Mouse (Mus musculus) C2C12 (cell line): Measurements from ENCODE around the gene Tbcel. TPM values are rescaled to one million over a fixed set of nuclear protein-coding genes. Genes with fewer than 3 reads are reported as not detected.

ENCODE experiments used
- H3K27me3 ChIP-seq: one replicate; pipeline ENCODE4 v1.6.1; 2011; ENCODE audit not compliant: control insufficient read depth, insufficient read depth, insufficient read length
- H3K36me3 ChIP-seq: one replicate; pipeline ENCODE4 v1.6.1; 2011; ENCODE audit not compliant: control insufficient read depth, insufficient read depth
- H3K4me3 ChIP-seq: one replicate; pipeline ENCODE4 v1.5.1; 2011; ENCODE audit warnings: mild to moderate bottlenecking, control low read depth; ENCODE audit not compliant: poor library complexity, insufficient read depth, severe bottlenecking
- H3K79me2 ChIP-seq: one replicate; pipeline ENCODE4 v1.6.1; 2011; ENCODE audit not compliant: control insufficient read depth, insufficient read depth
- H3K79me3 ChIP-seq: one replicate; pipeline ENCODE4 v1.6.1; 2011; ENCODE audit warnings: low read depth, control low read depth
- H3ac ChIP-seq: one replicate; pipeline ENCODE3; 2011; ENCODE audit warnings: low read depth; ENCODE audit not compliant: control insufficient read depth, insufficient read length
- CEBPB ChIP-seq: IDR thresholded peaks from one replicate; pipeline ENCODE4 v1.6.1; 2011; ENCODE audit warnings: low read depth, mild to moderate bottlenecking, control low read depth, moderate library complexity
- CTCF ChIP-seq: IDR thresholded peaks from one replicate; pipeline ENCODE4 v1.5.1; 2011; ENCODE audit not compliant: control insufficient read depth, insufficient read depth, insufficient read length
- FOSL1 ChIP-seq: IDR thresholded peaks from one replicate; pipeline ENCODE4 v1.8.0; 2011; ENCODE audit warnings: mild to moderate bottlenecking, low read length; ENCODE audit not compliant: poor library complexity, insufficient read depth, severe bottlenecking
- MAX ChIP-seq: IDR thresholded peaks from one replicate; pipeline ENCODE4 v1.6.1; 2011; ENCODE audit warnings: mild to moderate bottlenecking, control low read depth
- MYOD1 ChIP-seq: IDR thresholded peaks from one replicate; pipeline ENCODE4 v1.6.1; 2011; ENCODE audit warnings: low read depth; ENCODE audit not compliant: control insufficient read depth, insufficient read length
- MYOG ChIP-seq: IDR thresholded peaks from one replicate; pipeline ENCODE4 v1.6.1; 2011; ENCODE audit not compliant: control insufficient read depth, insufficient read length; ENCODE audit errors: extremely low read depth
- USF1 ChIP-seq: IDR thresholded peaks from one replicate; pipeline ENCODE4 v1.6.1; 2011; ENCODE audit warnings: low read depth, mild to moderate bottlenecking, control low read depth, moderate library complexity
- polyA plus RNA-seq: library from polyadenylated mRNA; unstranded; fragments of >200 nt; fragmentation: generic; extraction: Trizol; gene quantifications from one replicate; pipeline ENCODE4 v1.2.1, GENCODE M21; 2012; ENCODE audit warnings: missing spikeins

The Tbcel gene
- polyA plus RNA-seq, 1 experiment, result 5.3 TPM

DNA sequence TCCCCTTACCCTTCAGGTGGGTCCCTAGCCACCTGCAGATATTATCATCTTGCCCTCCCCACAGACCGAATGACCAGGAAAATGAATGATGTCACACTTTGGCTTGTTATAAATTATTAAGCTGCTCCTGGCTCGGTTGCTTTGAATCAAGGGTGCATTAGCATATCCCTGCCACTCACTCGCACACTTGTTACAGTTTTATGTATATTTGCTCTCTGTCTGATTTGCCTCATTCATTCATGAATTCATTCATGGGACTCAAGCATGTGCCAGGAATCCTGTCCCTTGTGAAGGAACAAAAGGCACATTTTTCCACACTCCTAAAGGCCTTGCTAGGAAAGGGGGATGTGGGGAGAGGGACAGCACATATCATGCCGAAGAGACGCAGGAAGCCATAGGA is 5.5 kb upstream of the Tbcel start:
- H3K36me3 ChIP-seq, result no peaks in the 10 kb centered on the region
- no peaks in the 10 kb centered on the region for H3K79me2 ChIP-seq
- H3K27me3 ChIP-seq, result no peaks in the 10 kb centered on the region
- TF ChIP-seq MYOD1 (no peak), USF1 (no peak), FOSL1 (no peak), CTCF (no peak), CEBPB (no peak), MAX (no peak), MYOG (no peak)
- no peak overlapping the region for H3ac ChIP-seq
- H3K79me3 ChIP-seq, result no peaks in the 10 kb centered on the region
- no peak overlapping the region for H3K4me3 ChIP-seq

DNA sequence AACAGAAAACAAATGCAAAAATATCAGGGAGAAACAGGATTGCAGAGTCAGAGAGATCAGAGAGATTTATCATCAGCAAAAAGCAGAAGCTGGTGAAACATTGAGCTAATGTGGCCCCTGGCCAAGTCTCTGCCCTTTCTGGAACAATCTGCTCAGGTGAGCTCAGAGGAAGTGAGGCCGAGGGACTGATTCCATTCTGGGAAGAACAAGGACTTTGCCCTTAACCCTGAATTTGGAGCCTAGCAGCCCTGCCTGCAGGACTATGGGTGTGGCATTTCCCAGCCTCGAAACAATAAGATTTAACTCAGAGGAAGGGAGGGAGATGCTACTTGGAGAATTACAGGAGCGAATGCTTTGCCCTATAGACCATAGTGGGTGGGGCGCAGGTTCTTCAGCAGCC is 4.7 kb upstream of the Tbcel start:
- Histone ChIP-seq H3K4me3 (no peak overlapping the region), H3K79me3 (no peaks in the 10 kb centered on the region), H3K36me3 (no peaks in the 10 kb centered on the region), H3ac (no peak overlapping the region), H3K79me2 (no peaks in the 10 kb centered on the region), H3K27me3 (no peaks in the 10 kb centered on the region)
- TF ChIP-seq CEBPB (no peak), FOSL1 (no peak), MYOG (no peak), CTCF (no peak), MAX (no peak), USF1 (no peak), MYOD1 (no peak)

DNA sequence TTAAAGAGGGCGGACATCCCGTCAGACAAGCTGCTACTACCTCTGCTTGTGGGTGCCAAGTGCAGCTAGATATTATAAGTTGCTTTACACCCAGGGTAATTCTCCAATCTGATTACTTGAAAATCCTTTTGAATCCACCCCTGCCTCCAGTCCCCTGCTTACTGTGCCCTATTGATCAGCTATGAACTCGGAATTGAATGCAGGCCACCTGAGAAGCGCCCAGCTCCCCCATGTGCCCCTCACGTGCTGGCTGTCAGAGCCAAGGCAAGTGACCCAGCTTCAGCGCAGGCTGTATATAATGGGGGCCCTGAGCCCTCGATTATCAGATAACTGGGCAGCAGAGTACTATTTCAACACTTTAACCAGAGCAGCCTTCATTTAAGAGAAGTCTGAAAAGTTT is 626 bp upstream of the Tbcel start:
- TF ChIP-seq FOSL1 (no peak), MYOG (no peak), USF1 (no peak), CTCF (no peak), CEBPB (no peak), MYOD1 (no peak), MAX (no peak)
- Histone ChIP-seq H3K79me3 (no peaks in the 10 kb centered on the region), H3K27me3 (no peaks in the 10 kb centered on the region), H3K79me2 (no peaks in the 10 kb centered on the region), H3K36me3 (no peaks in the 10 kb centered on the region), H3ac (no peak overlapping the region), H3K4me3 (no peak overlapping the region)

DNA sequence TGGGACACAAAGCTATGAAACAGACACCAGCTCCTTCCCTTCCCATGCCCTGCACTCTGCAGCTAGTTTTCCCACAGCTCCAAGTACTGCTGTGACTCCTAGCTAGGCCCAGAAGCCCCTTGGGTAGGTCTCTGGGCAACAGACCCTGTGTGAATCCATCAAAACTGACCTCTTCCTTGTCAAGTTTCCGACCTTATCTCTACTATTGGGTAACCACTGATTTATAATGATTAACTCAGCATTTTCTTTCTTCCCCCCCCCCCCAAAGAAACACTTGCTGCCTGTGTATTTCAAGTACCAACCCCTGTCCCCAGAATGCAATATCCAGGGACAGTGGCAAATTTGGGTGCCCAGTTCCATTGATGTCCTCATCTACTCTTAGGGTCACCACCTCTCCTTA is 587 bp downstream of the Tbcel start:
- H3K79me3 ChIP-seq, result no peaks in the 10 kb centered on the region

DNA sequence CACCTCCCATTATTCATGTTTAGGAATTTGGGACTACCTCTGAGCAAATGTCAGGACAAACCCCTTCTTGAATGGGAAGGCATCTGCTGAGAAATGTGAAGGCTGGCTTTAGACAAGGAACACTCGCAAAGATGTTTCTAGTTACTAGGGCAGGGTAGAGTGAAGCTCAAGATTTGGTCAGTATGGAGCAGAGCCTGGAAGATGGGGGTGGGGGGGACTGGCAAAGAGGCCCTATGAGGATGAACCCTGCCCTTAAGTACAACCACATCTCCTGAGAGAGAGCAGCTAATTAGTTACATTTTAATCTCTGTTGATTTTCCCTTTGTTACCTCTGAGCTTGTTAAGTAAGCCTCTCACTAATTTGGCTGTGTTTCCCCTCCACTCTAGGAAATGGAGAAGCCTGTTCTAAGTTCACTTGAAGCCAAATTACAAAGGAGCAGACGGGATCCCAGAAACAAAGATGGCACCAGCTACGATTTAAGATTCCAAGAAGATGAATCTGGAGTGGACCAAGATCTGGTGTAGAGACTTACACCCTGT is 2.6 kb downstream of the Tbcel start:
- H3K36me3 ChIP-seq, result no peaks in the 10 kb centered on the region
- no peaks in the 10 kb centered on the region for H3K27me3 ChIP-seq
- H3K79me2 ChIP-seq, result no peaks in the 10 kb centered on the region
- no peak overlapping the region for H3K4me3 ChIP-seq
- no peak for TF ChIP-seq MYOG
- no peak for TF ChIP-seq USF1
- TF ChIP-seq FOSL1, result no peak
- no peak for TF ChIP-seq MYOD1
- no peak for TF ChIP-seq CTCF
- no peak for TF ChIP-seq MAX
- TF ChIP-seq CEBPB, result no peak
- H3K79me3 ChIP-seq, result no peaks in the 10 kb centered on the region
- no peak overlapping the region for H3ac ChIP-seq

More for the DNA sequence above, 587 bp downstream of the Tbcel start:
- Histone ChIP-seq H3K4me3 (no peak overlapping the region), H3K27me3 (no peaks in the 10 kb centered on the region), H3ac (no peak overlapping the region), H3K79me2 (no peaks in the 10 kb centered on the region), H3K36me3 (no peaks in the 10 kb centered on the region)
- TF ChIP-seq MYOD1, result no peak
- TF ChIP-seq MYOG, result no peak
- no peak for TF ChIP-seq MAX
- TF ChIP-seq FOSL1, result no peak
- TF ChIP-seq CTCF, result no peak
- TF ChIP-seq USF1, result no peak
- no peak for TF ChIP-seq CEBPB

DNA sequence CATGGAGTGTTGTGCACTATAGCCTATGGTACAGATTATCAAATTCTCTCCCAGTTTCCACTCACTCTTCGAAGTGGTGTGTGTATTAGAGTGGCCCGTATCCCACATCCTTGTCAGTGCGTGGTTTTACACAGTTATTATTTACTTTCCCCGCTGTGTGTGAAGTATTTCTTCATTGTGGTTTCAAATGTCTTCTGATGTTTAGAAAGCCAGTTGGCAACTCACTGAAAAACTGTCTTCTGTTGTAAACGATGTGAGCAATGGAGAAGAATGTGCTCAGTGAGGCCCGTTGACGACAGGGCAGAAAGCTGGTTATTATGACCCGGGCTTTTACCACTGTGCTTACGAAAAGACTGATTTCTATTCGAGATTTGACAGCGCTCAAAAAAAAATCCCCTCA is 3.0 kb downstream of the Tbcel start:
- no peaks in the 10 kb centered on the region for H3K36me3 ChIP-seq
- no peaks in the 10 kb centered on the region for H3K79me2 ChIP-seq
- no peak overlapping the region for H3ac ChIP-seq
- no peak for TF ChIP-seq CEBPB
- TF ChIP-seq MYOG, result no peak
- TF ChIP-seq USF1, result no peak
- no peak for TF ChIP-seq MAX
- TF ChIP-seq FOSL1, result no peak
- TF ChIP-seq CTCF, result no peak
- no peak for TF ChIP-seq MYOD1
- H3K4me3 ChIP-seq, result no peak overlapping the region
- H3K79me3 ChIP-seq, result no peaks in the 10 kb centered on the region
- H3K27me3 ChIP-seq, result no peaks in the 10 kb centered on the region

DNA sequence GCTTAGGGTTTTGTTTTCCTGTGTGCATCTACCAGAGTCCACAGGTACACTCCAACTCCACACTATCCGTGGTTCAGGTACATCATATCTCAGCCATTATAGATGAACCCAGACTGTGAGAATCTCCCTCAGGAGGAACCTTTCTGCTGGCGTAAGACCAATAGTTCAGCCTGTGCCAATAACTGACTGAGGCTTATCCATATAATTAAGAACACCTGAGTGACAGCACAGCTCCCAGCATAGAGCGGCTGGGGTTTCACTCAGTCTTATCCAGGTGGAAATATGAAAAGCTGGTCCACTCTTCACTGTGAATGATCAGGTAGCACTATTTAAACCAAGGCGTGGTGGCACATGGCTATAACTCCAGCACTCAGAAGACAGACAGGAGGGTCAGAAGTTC is 3.9 kb downstream of the Tbcel start:
- TF ChIP-seq USF1 (no peak), MYOG (no peak), MYOD1 (no peak), CTCF (no peak), CEBPB (no peak), FOSL1 (no peak), MAX (no peak)
- Histone ChIP-seq H3K4me3 (no peak overlapping the region), H3K79me2 (no peaks in the 10 kb centered on the region), H3K36me3 (no peaks in the 10 kb centered on the region), H3K27me3 (no peaks in the 10 kb centered on the region), H3K79me3 (no peaks in the 10 kb centered on the region), H3ac (no peak overlapping the region)
